Mouse (Mus musculus): ENCODE data around the gene Gm20458.

DNA sequence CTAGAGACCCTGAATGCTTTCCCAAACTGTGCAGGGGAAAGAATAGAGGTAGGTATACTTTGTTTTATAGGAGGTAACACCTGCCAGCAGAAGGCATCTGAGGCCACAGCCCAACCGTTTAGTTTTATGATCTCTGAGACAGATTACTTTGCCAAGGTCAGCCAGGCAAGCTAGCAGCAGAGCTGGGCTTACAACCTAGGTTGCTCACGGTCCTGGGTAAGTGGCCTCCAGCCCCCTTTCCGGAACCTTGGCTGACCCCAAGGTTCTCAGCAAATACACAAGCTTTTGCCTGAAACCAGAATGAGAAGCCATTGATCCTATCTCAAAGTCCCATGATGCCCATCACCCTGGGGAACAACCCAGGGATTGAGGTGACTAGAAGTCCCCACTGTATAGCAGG, 26.1 kb upstream of the Gm20458 start:
- TF ChIP-seq POLR2A (IDR thresholded peaks at IDR 0.05; ENCODE audit: insufficient read length, low read depth) (no peak), MYOD1 (IDR thresholded peaks at IDR 0.05; ENCODE audit: control insufficient read depth in 1 of 3, insufficient read length in 2 of 3, low read depth in 2 of 3) (no peak)

Measured in myocyte (in vitro differentiated cells).